Mouse (Mus musculus): ENCODE measurements around the gene Maged1.

DNA sequence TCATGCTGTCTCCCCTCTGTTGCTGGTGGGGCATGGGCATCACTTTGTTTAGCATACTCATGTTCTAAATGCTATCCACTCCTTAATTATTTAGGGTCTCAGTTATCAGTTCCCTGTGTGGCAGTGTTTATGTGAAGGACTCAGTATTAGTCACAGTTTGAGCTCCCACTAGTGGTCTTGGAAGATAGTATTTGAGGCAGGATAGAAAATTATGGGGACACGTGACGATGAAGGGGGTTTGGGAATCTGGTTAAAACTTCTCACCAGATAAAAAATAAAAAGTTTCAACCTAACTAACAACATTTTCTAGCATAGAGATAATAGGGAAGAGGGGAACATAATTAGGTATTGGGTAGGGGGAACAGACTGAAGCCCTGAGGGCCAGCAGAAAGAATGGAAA, 22.8 kb upstream of the Maged1 start:
- TF ChIP-seq POLR2A (IDR thresholded peaks at IDR 0.05; ENCODE audit: insufficient read depth, low read depth, low read length) (no peak), CTCF (IDR thresholded peaks at IDR 0.05) (no peak)

Data from heart, adult 2 months (tissue).